Mouse (Mus musculus) CH12.LX (cell line): Measurements from ENCODE around the gene Mdh1. TPM values are rescaled to one million over a fixed set of nuclear protein-coding genes. Genes with fewer than 3 reads are reported as not detected.

ENCODE experiments used
- DNase-seq: peaks from one replicate; pipeline ENCODE4 v3.0.0-alpha.2; 2013; ENCODE audit errors: extremely low read depth
- H3K27ac ChIP-seq: 2 replicates; pipeline ENCODE4 v1.5.1; 2012; ENCODE audit warnings: low read depth, mild to moderate bottlenecking, control low read depth, moderate library complexity; ENCODE audit not compliant: insufficient read depth
- H3K27me3 ChIP-seq: replicated peaks from 2 replicates; pipeline ENCODE3; 2012; ENCODE audit warnings: inconsistent platforms
- H3K36me3 ChIP-seq, 2 experiments: replicated peaks in 1 of 2; 2 replicates each; pipeline versions ENCODE3 to v1.6.1; 2012; ENCODE audit warnings: inconsistent platforms in 1 of 2, low read length in 1 of 2, mild to moderate bottlenecking in 1 of 2, mixed read lengths in 1 of 2, moderate library complexity in 1 of 2; ENCODE audit not compliant: control insufficient read depth in 1 of 2, insufficient read depth in 1 of 2
- H3K4me1 ChIP-seq, 2 experiments: 2 replicates each; pipeline ENCODE4 v1.6.1; 2012; ENCODE audit warnings: inconsistent platforms in 1 of 2, moderate library complexity in 1 of 2; ENCODE audit not compliant: insufficient read depth in 2 of 2, control insufficient read depth in 1 of 2
- H3K4me2 ChIP-seq: 2 replicates; pipeline ENCODE4 v1.6.1; 2012; ENCODE audit warnings: low read depth, mild to moderate bottlenecking, control low read depth; ENCODE audit not compliant: poor library complexity, insufficient read depth, severe bottlenecking
- H3K4me3 ChIP-seq, 3 experiments: fragments of 150-350 bp in 1 of 3; sonication (generic) in 1 of 3; replicated peaks in 1 of 3; 2 replicates each; pipeline versions ENCODE3 to v1.5.1; 2011 to 2012; ENCODE audit warnings: low read depth in 2 of 3, low read length in 2 of 3, mild to moderate bottlenecking in 2 of 3, moderate library complexity in 2 of 3, control low read depth in 1 of 3, improper control_type of control experiment in 1 of 3, inconsistent platforms in 1 of 3, mixed read lengths in 1 of 3; ENCODE audit not compliant: poor library complexity in 1 of 3
- H3K79me2 ChIP-seq: replicated peaks from 2 replicates; pipeline ENCODE4 v1.6.1; 2012; ENCODE audit warnings: mild to moderate bottlenecking, moderate library complexity; ENCODE audit not compliant: control insufficient read depth, poor library complexity, insufficient read depth, severe bottlenecking; ENCODE audit errors: extremely low read depth
- H3K9ac ChIP-seq: 2 replicates; pipeline ENCODE4 v1.6.1; 2012; ENCODE audit warnings: low read depth, mild to moderate bottlenecking, control low read depth, moderate library complexity; ENCODE audit not compliant: insufficient read depth
- H3K9me3 ChIP-seq: replicated peaks from 2 replicates; pipeline ENCODE3; 2012; ENCODE audit warnings: low read length, inconsistent platforms, mixed read lengths
- BHLHE40 ChIP-seq: IDR thresholded peaks from 2 replicates; pipeline ENCODE4 v1.6.1; 2011; ENCODE audit warnings: mild to moderate bottlenecking, low read depth, low read length, improper control_type of control experiment
- CHD1 ChIP-seq: IDR thresholded peaks from 2 replicates; pipeline ENCODE4 v1.6.1; 2012; ENCODE audit warnings: low read depth, low read length, improper control_type of control experiment, inconsistent platforms
- CTCF ChIP-seq, 2 experiments: IDR thresholded peaks in 1 of 2; conservative IDR thresholded peaks in 1 of 2; 2 replicates each; pipeline ENCODE4 v1.5.1; 2011 to 2012; ENCODE audit warnings: low read depth in 2 of 2, low read length in 2 of 2, improper control_type of control experiment in 1 of 2, inconsistent platforms in 1 of 2, mild to moderate bottlenecking in 1 of 2, moderate library complexity in 1 of 2
- E2F4 ChIP-seq: IDR thresholded peaks from 2 replicates; pipeline ENCODE4 v1.6.1; 2011; ENCODE audit warnings: low read depth, low read length, improper control_type of control experiment; ENCODE audit not compliant: insufficient replicate concordance
- ELF1 ChIP-seq: IDR thresholded peaks from 2 replicates; pipeline ENCODE4 v1.6.1; 2014; ENCODE audit warnings: low read depth, mild to moderate bottlenecking, inconsistent platforms, low read length, improper control_type of control experiment
- EP300 ChIP-seq: IDR thresholded peaks from 2 replicates; pipeline ENCODE4 v1.6.1; 2011; ENCODE audit warnings: low read length, improper control_type of control experiment
- ETS1 ChIP-seq: conservative IDR thresholded peaks from 2 replicates; pipeline ENCODE4 v1.6.1; 2012; ENCODE audit warnings: low read depth, mild to moderate bottlenecking, inconsistent platforms, low read length, improper control_type of control experiment, moderate library complexity
- HCFC1 ChIP-seq: IDR thresholded peaks from 2 replicates; pipeline ENCODE4 v1.6.1; 2012; ENCODE audit warnings: low read depth, mild to moderate bottlenecking, inconsistent platforms, low read length, improper control_type of control experiment
- IRF4 ChIP-seq: IDR thresholded peaks from 2 replicates; pipeline ENCODE4 v1.6.1; 2014; ENCODE audit warnings: low read depth, mild to moderate bottlenecking, inconsistent platforms, low read length, improper control_type of control experiment
- JUN ChIP-seq: IDR thresholded peaks from 2 replicates; pipeline ENCODE4 v1.6.1; 2011; ENCODE audit warnings: low read depth, mild to moderate bottlenecking, low read length, improper control_type of control experiment, moderate library complexity; ENCODE audit not compliant: insufficient read depth
- JUND ChIP-seq: conservative IDR thresholded peaks from 2 replicates; pipeline ENCODE4 v1.6.1; 2011; ENCODE audit warnings: low read depth, low read length, improper control_type of control experiment
- KAT2A ChIP-seq: IDR thresholded peaks from 2 replicates; pipeline ENCODE4 v1.6.1; 2012; ENCODE audit warnings: low read length, improper control_type of control experiment, inconsistent platforms; ENCODE audit not compliant: insufficient replicate concordance
- MEF2A ChIP-seq: IDR thresholded peaks from 2 replicates; pipeline ENCODE4 v1.6.1; 2014; ENCODE audit warnings: low read depth, mild to moderate bottlenecking, inconsistent platforms, low read length, improper control_type of control experiment, borderline replicate concordance
- MXI1 ChIP-seq: IDR thresholded peaks from 2 replicates; pipeline ENCODE4 v1.6.1; 2011; ENCODE audit warnings: mild to moderate bottlenecking, low read depth, low read length, improper control_type of control experiment
- MYC ChIP-seq: IDR thresholded peaks from 2 replicates; pipeline ENCODE4 v1.6.1; 2011; ENCODE audit warnings: low read depth, mild to moderate bottlenecking, improper control_type of control experiment, low read length
- POLR2A ChIP-seq: IDR thresholded peaks from 2 replicates; pipeline ENCODE4 v1.6.1; 2011; ENCODE audit warnings: low read depth, mild to moderate bottlenecking, improper control_type of control experiment, low read length
- POLR2AphosphoS2 ChIP-seq: IDR thresholded peaks from 2 replicates; pipeline ENCODE4 v1.6.1; 2011; ENCODE audit warnings: low read depth, low read length, improper control_type of control experiment
- SMC3 ChIP-seq: IDR thresholded peaks from 2 replicates; pipeline ENCODE4 v1.6.1; 2011; ENCODE audit warnings: low read depth, low read length, improper control_type of control experiment
- TBP ChIP-seq: conservative IDR thresholded peaks from 2 replicates; pipeline ENCODE4 v1.6.1; 2011; ENCODE audit warnings: low read depth, low read length, improper control_type of control experiment
- TCF12 ChIP-seq: IDR thresholded peaks from 2 replicates; pipeline ENCODE4 v1.6.1; 2014; ENCODE audit warnings: low read depth, mild to moderate bottlenecking, inconsistent platforms, low read length, improper control_type of control experiment
- USF1 ChIP-seq: IDR thresholded peaks from 2 replicates; pipeline ENCODE4 v1.6.1; 2014; ENCODE audit warnings: low read depth, mild to moderate bottlenecking, inconsistent platforms, low read length, improper control_type of control experiment
- ZNF384 ChIP-seq: IDR thresholded peaks from 2 replicates; pipeline ENCODE4 v1.6.1; 2012; ENCODE audit warnings: low read depth, low read length, improper control_type of control experiment, inconsistent platforms
- dilution Hi-C: fragments of 300-500 bp; cut with MboI; formaldehyde crosslinking; loops from 2 replicates; pipeline ENCODE4 v1.14.3; 2020; ENCODE audit warnings: low sequenced_read_pairs; ENCODE audit not compliant: extremely low pct_unique_long_range_greater_than_20kb, extremely low pct_ligation_motif_present
- in situ Hi-C: fragments of 300-500 bp; cut with MboI; formaldehyde crosslinking; loops from 3 replicates; pipeline ENCODE4 v1.14.3; 2019; ENCODE audit warnings: low sequenced_read_pairs, low pct_ligation_motif_present, low pct_unique_long_range_greater_than_20kb, mixed read lengths
- polyA plus RNA-seq: library from polyadenylated mRNA; unstranded; fragments of >175 nt; gene quantifications from 2 replicates; pipeline ENCODE4 v1.2.1, GENCODE M21; 2012; ENCODE audit warnings: low read depth; ENCODE audit not compliant: insufficient read length
- total RNA-seq, 2 experiments: library from RNA; depleted of rRNA; stranded (reverse); fragments of 300-350 nt in 1 of 2; fragments of >200 nt in 1 of 2; gene quantifications; 2 replicates each; pipeline ENCODE4 v1.2.3; 2012 to 2014

Gene Mdh1
- total and polyA plus RNA-seq, 3 experiments: 233 to 440 (median 385) TPM

GRCm38 (mm10) chr11:21567733-21568132 lies 4.4 kb downstream of the Mdh1 start:
- no peaks in the 10 kb centered on the region for H3K27me3 ChIP-seq
- no peak overlapping the region for H3K27ac ChIP-seq
- no peaks in the 10 kb centered on the region for H3K9me3 ChIP-seq
- dilution Hi-C loops: no loop called here
- no peak for TF ChIP-seq MXI1
- no peak for TF ChIP-seq USF1
- TF ChIP-seq ZNF384: peak; percentile 88
- no peak for TF ChIP-seq POLR2AphosphoS2
- peak; percentile 51; the same call in 1 of the 2 replicates for TF ChIP-seq JUND
- TF ChIP-seq CHD1: no peak
- TF ChIP-seq MEF2A: peak; percentile 90
- no peak for TF ChIP-seq POLR2A
- peak; percentile 73 for TF ChIP-seq EP300
- peak; percentile 82 for TF ChIP-seq ETS1
- peak; percentile 35; the same call in 1 of the 2 replicates for TF ChIP-seq JUN
- TF ChIP-seq CTCF (conservative IDR thresholded peaks at IDR 0.05 in 1 of 2, IDR thresholded peaks at IDR 0.05 in 1 of 2; ENCODE audit: low read depth in 2 of 2, low read length in 2 of 2): no peak
- no peak for TF ChIP-seq KAT2A
- DNase-seq: no peak
- peak overlapping the region; percentile 67 for H3K4me2 ChIP-seq
- in situ Hi-C loops: no loop called here
- H3K4me1 ChIP-seq: peaks cover 0 to 65% of the 10 kb centered on the region in 2 experiments; a peak in 3 of 4 replicates
- peak overlapping the region in 1 of 3 experiments; percentile 2 for H3K4me3 ChIP-seq
- peak overlapping the region; percentile 27; the same call in 1 of the 2 replicates for H3K9ac ChIP-seq
- peaks cover 23 to 38% of the 10 kb centered on the region in 2 experiments for H3K36me3 ChIP-seq
- peaks cover 31% of the 10 kb centered on the region for H3K79me2 ChIP-seq

- Histone ChIP-seq H3K79me2 (peaks cover 31% of the 10 kb centered on the region), H3K36me3 (peaks cover 24 to 42% of the 10 kb centered on the region in 2 experiments), H3K4me2 (peak overlapping the region; percentile 73), H3K9me3 (no peaks in the 10 kb centered on the region), H3K4me1 (peaks cover 0 to 62% of the 10 kb centered on the region in 2 experiments; a peak in 3 of 4 replicates), H3K9ac (no peak overlapping the region), H3K4me3 (no peak overlapping the region), H3K27me3 (no peaks in the 10 kb centered on the region), H3K27ac (no peak overlapping the region)
- in situ Hi-C loops: no loop called here
- peak; percentile 79 for DNase-seq
- TF ChIP-seq MYC: peak; percentile 51
- TF ChIP-seq IRF4: peak; percentile 67; the same call in 1 of the 2 replicates
- 0 out of 2 replicates have a peak, but pooled peaks have one; percentile 35 for TF ChIP-seq TBP
- TF ChIP-seq MEF2A: peak; percentile 43; the same call in 1 of the 2 replicates
- no peak for TF ChIP-seq TCF12
- no peak for TF ChIP-seq SMC3
- TF ChIP-seq BHLHE40: peak; percentile 45
- no peak for TF ChIP-seq E2F4
- no peak for TF ChIP-seq POLR2A
- TF ChIP-seq ELF1: peak; percentile 56
- peak; percentile 78 for TF ChIP-seq JUN
- no peak for TF ChIP-seq USF1
- TF ChIP-seq HCFC1: no peak; the same call in 1 of the 2 replicates
- peak; percentile 88 for TF ChIP-seq JUND
- no peak for TF ChIP-seq POLR2AphosphoS2
- TF ChIP-seq CTCF (conservative IDR thresholded peaks at IDR 0.05 in 1 of 2, IDR thresholded peaks at IDR 0.05 in 1 of 2; ENCODE audit: low read depth in 2 of 2, low read length in 2 of 2): no peak
- peak; percentile 81 for TF ChIP-seq EP300
- peak; percentile 68 for TF ChIP-seq ETS1
- dilution Hi-C loops: no loop called here
Measured at GRCm38 (mm10) chr11:21566934-21567333, 5.2 kb downstream of the Mdh1 start.
